Comparison of ENCODE assay signal across 8 mouse cellular contexts in the genomic region with DNA sequence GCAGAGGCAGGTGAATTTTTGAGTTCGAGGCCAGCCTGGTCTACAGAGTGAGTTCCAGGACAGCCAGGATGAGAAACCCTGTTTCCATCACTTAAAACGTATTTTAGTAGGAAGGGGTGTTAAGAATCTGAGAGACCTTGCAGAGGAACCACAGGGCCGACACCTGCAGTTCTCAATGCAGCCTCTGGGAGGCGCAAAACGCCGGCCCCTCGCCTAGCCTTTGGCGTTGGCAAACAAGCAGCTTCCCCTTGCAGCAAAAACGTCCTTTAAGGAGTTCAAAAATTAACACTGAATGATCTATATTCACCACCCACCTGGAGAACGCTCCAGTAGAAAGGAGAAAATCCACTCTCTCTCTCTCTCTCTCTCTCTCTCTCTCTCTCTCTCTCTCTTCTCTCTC. TPM values are rescaled to one million over a fixed set of nuclear protein-coding genes. Genes with fewer than 3 reads are reported as not detected.
DNase-seq lines count a peak whose midpoint lies in the region; ATAC-seq lines count a peak whose summit lies in the region.

No protein-coding gene starts in this region.

- H3K27ac ChIP-seq in intestine, embryonic 16.5 days (ENCODE audit: low read length), result no peak overlapping the region
- no peak overlapping the region for H3K27ac ChIP-seq in liver, embryonic 15.5 days (replicated peaks)

- no peak overlapping the region for H3K9ac ChIP-seq in intestine, embryonic 16.5 days (ENCODE audit: low read depth, low read length)
- H3K9ac ChIP-seq in liver, embryonic 15.5 days, result no peak overlapping the region

- H3K9me3 ChIP-seq in intestine, embryonic 16.5 days (ENCODE audit: control insufficient read depth, low read length), result no peaks in the 10 kb centered on the region
- H3K9me3 ChIP-seq in liver, embryonic 15.5 days (replicated peaks), result no peaks in the 10 kb centered on the region

- H3K4me1 ChIP-seq in intestine, embryonic 16.5 days (ENCODE audit: control insufficient read depth, insufficient read depth, low read length), result peaks cover 23% of the 10 kb centered on the region
- peaks cover 91% of the 10 kb centered on the region for H3K4me1 ChIP-seq in liver, embryonic 15.5 days (replicated peaks)

- H3K27me3 ChIP-seq in intestine, embryonic 16.5 days (replicated peaks; ENCODE audit: control insufficient read depth, insufficient read depth, low read length), result peaks cover 5% of the 10 kb centered on the region
- H3K27me3 ChIP-seq in liver, embryonic 15.5 days, result peaks cover 11% of the 10 kb centered on the region

- no peak overlapping the region for H3K4me3 ChIP-seq in intestine, embryonic 16.5 days (ENCODE audit: low read length)
- H3K4me3 ChIP-seq in liver, embryonic 15.5 days (replicated peaks), result no peak overlapping the region

- WGBS in intestine, embryonic 16.5 days, result 19% methylated on average over 10 of the region's 10 CpGs
- WGBS in liver, embryonic 15.5 days (ENCODE audit: insufficient replicate concordance), result 7% methylated on average over 10 of the region's 10 CpGs

- peak; percentile 66 for DNase-seq in layer of hippocampus, adult 11-12 months (ENCODE audit: low spot score)
- no peak for DNase-seq in layer of hippocampus, adult 9-11 months
- peak; percentile 81 for DNase-seq in brain, adult 2 months (ENCODE audit: low read depth, low spot score)
- peak; percentile 60 to 67 for DNase-seq in frontal cortex, postnatal 36 days (ENCODE audit: low spot score in 2 of 2)
- peak; percentile 32 for DNase-seq in retina, adult 2 months (ENCODE audit: low read depth, low spot score)
- DNase-seq in thymus, postnatal 25 days, result peak; percentile 81

- no peak for ATAC-seq in intestine, embryonic 16.5 days
- no peak for ATAC-seq in liver, embryonic 15.5 days (ENCODE audit: insufficient read depth)

- H3K4me2 ChIP-seq in intestine, embryonic 16.5 days (ENCODE audit: low read depth, low read length), result peak overlapping the region; percentile 96
- H3K4me2 ChIP-seq in liver, embryonic 15.5 days, result peak overlapping the region; percentile 98

- H3K36me3 ChIP-seq in intestine, embryonic 16.5 days (ENCODE audit: control insufficient read depth, insufficient read depth, low read length), result no peaks in the 10 kb centered on the region
- no peaks in the 10 kb centered on the region for H3K36me3 ChIP-seq in liver, embryonic 15.5 days (replicated peaks)

RNA-seq across cellular contexts. Expression of a gene that starts 1.8 kb away (rescaled TPM):
- polyA plus RNA-seq in intestine, embryonic 16.5 days (2015; fragmentation: Nextera tagmentation; extraction: Ambion mirVana), result 36.4 and 40.8 TPM in 2 replicates
- polyA plus RNA-seq in liver, embryonic 15.5 days (2015; fragmentation: Nextera tagmentation; extraction: Ambion mirVana), result 13.3 and 14.0 TPM in 2 replicates

RNA-seq across cellular contexts. Expression of a gene that starts 51.1 kb away (rescaled TPM):
- 5.7 and 5.9 TPM in 2 replicates for polyA plus RNA-seq in intestine, embryonic 16.5 days (2015; fragmentation: Nextera tagmentation; extraction: Ambion mirVana)
- polyA plus RNA-seq in liver, embryonic 15.5 days (2015; fragmentation: Nextera tagmentation; extraction: Ambion mirVana), result 3.8 and 4.6 TPM in 2 replicates
